Mouse (Mus musculus) midbrain, embryonic 16.5 days (tissue): ENCODE measurements around the gene Slc35c2. TPM values are rescaled to one million over a fixed set of nuclear protein-coding genes. Genes with fewer than 3 reads are reported as not detected.

Source experiments
- ATAC-seq: fragments of 200-750 bp; cut with Nextera tagmentation; 2 replicates; pipeline ENCODE4 v1.8.0; 2017; ENCODE audit warnings: moderate TSS enrichment
- H3K27ac ChIP-seq: fragments of 300-500 bp; sonication (generic); 2 replicates; pipeline ENCODE4 v1.5.1; 2014; ENCODE audit warnings: mild to moderate bottlenecking, low read length, mixed read lengths
- H3K27me3 ChIP-seq: fragments of 300-500 bp; sonication (generic); 2 replicates; pipeline ENCODE4 v1.6.1; 2014; ENCODE audit warnings: low read depth, low read length, mixed read lengths; ENCODE audit not compliant: control insufficient read depth, insufficient read depth
- H3K36me3 ChIP-seq: fragments of 300-500 bp; sonication (generic); 2 replicates; pipeline ENCODE4 v1.6.1; 2014; ENCODE audit warnings: mild to moderate bottlenecking, low read length, moderate library complexity, mixed read lengths; ENCODE audit not compliant: control insufficient read depth, insufficient read depth
- H3K4me1 ChIP-seq: fragments of 300-500 bp; sonication (generic); 2 replicates; pipeline ENCODE4 v1.6.1; 2014; ENCODE audit warnings: mild to moderate bottlenecking, low read length, mixed read lengths; ENCODE audit not compliant: control insufficient read depth, insufficient read depth
- H3K4me2 ChIP-seq: fragments of 300-500 bp; sonication (generic); 2 replicates; pipeline ENCODE4 v1.6.1; 2014; ENCODE audit warnings: mild to moderate bottlenecking, low read length, mixed read lengths
- H3K4me3 ChIP-seq: fragments of 300-500 bp; sonication (generic); 2 replicates; pipeline ENCODE4 v1.5.1; 2014; ENCODE audit warnings: low read depth, mild to moderate bottlenecking, low read length, moderate library complexity, mixed read lengths
- H3K9ac ChIP-seq: fragments of 300-500 bp; sonication (generic); 2 replicates; pipeline ENCODE4 v1.6.1; 2014; ENCODE audit warnings: low read depth, low read length, mixed read lengths
- H3K9me3 ChIP-seq: fragments of 300-500 bp; sonication (generic); replicated peaks from 2 replicates; pipeline ENCODE4 v1.6.1; 2014; ENCODE audit warnings: mild to moderate bottlenecking, low read length, mixed read lengths; ENCODE audit not compliant: control insufficient read depth, poor library complexity, severe bottlenecking
- WGBS: fragments of 180-500 bp; shearing (Covaris S2); extraction: QIAGEN DNeasy Blood & Tissue Kit; methylation state at CpG from one replicate; pipeline ENCODE4 v1.1.7; 2014; 5-methylcytosine and 5-hydroxymethylcytosine counted together
- polyA plus RNA-seq: library from polyadenylated mRNA; unstranded; fragments of >200 nt; fragmentation: Nextera tagmentation; extraction: Ambion mirVana; gene quantifications from 2 replicates; pipeline ENCODE4 v1.2.1, GENCODE M21; 2015

The Slc35c2 gene
- polyA plus RNA-seq, 1 experiment from 2014 or later: 68.0 TPM

- Histone ChIP-seq H3K9me3 (no peaks in the 10 kb centered on the region), H3K4me1 (peaks cover 50% of the 10 kb centered on the region), H3K9ac (no peak overlapping the region), H3K36me3 (no peaks in the 10 kb centered on the region), H3K27me3 (no peaks in the 10 kb centered on the region), H3K27ac (no peak overlapping the region), H3K4me2 (peak overlapping the region; percentile 72; the same call in 1 of the 2 replicates), H3K4me3 (no peak overlapping the region)
- ATAC-seq: no peak
- 41% methylated on average over 5 of the region's 5 CpGs for WGBS
These were observed 36.3 kb upstream of the Slc35c2 start for GRCm38 (mm10) chr2:165323928-165324327.

GRCm38 (mm10) chr2:165323484-165323883, 35.8 kb upstream of the Slc35c2 start:
- 61% methylated on average over 5 of the region's 5 CpGs for WGBS
- Histone ChIP-seq H3K4me1 (peaks cover 53% of the 10 kb centered on the region), H3K27me3 (no peaks in the 10 kb centered on the region), H3K27ac (no peak overlapping the region), H3K36me3 (no peaks in the 10 kb centered on the region), H3K9me3 (no peaks in the 10 kb centered on the region), H3K9ac (no peak overlapping the region), H3K4me2 (0 out of 2 replicates have a peak overlapping the region, but pooled peaks have one; percentile 72), H3K4me3 (no peak overlapping the region)
- ATAC-seq: no peak

- Histone ChIP-seq H3K27me3 (no peaks in the 10 kb centered on the region), H3K4me3 (no peak overlapping the region), H3K9ac (no peak overlapping the region), H3K36me3 (no peaks in the 10 kb centered on the region), H3K9me3 (no peaks in the 10 kb centered on the region), H3K4me2 (no peak overlapping the region), H3K4me1 (peaks cover 57% of the 10 kb centered on the region), H3K27ac (0 out of 2 replicates have a peak overlapping the region, but pooled peaks have one; percentile 73)
- WGBS: 91% methylated on average over 22 of the region's 22 CpGs
- ATAC-seq: no peak
These were observed 34.5 kb upstream of the Slc35c2 start for GRCm38 (mm10) chr2:165321981-165322735.

- no peak overlapping the region for H3K9ac ChIP-seq
These were observed 33.8 kb upstream of the Slc35c2 start for GRCm38 (mm10) chr2:165321381-165321888.

GRCm38 (mm10) chr2:165320531-165321150, 33.0 kb upstream of the Slc35c2 start:
- Histone ChIP-seq H3K4me3 (no peak overlapping the region), H3K27ac (peak overlapping the region; percentile 73), H3K9ac (peak overlapping the region; percentile 0; the same call in 1 of the 2 replicates), H3K9me3 (no peaks in the 10 kb centered on the region), H3K36me3 (no peaks in the 10 kb centered on the region), H3K4me1 (peaks cover 66% of the 10 kb centered on the region), H3K4me2 (no peak overlapping the region), H3K27me3 (no peaks in the 10 kb centered on the region)
- ATAC-seq: no peak
- 65% methylated on average over 12 of the region's 12 CpGs for WGBS

More at GRCm38 (mm10) chr2:165321381-165321888, 33.8 kb upstream of the Slc35c2 start:
- WGBS: 50% methylated on average over 8 of the region's 8 CpGs
- no peaks in the 10 kb centered on the region for H3K36me3 ChIP-seq
- H3K9me3 ChIP-seq: no peaks in the 10 kb centered on the region
- H3K4me1 ChIP-seq: peaks cover 61% of the 10 kb centered on the region
- H3K4me3 ChIP-seq: no peak overlapping the region
- no peak for ATAC-seq
- 0 out of 2 replicates have a peak overlapping the region, but pooled peaks have one; percentile 19 for H3K4me2 ChIP-seq
- H3K27ac ChIP-seq: peak overlapping the region; percentile 73
- H3K27me3 ChIP-seq: no peaks in the 10 kb centered on the region

- WGBS: 85% methylated on average over 4 of the region's 4 CpGs
These were observed 31.8 kb upstream of the Slc35c2 start for GRCm38 (mm10) chr2:165319503-165319902.

GRCm38 (mm10) chr2:165318941-165319340, 31.3 kb upstream of the Slc35c2 start:
- H3K9me3 ChIP-seq: no peaks in the 10 kb centered on the region
- H3K4me1 ChIP-seq: peaks cover 49% of the 10 kb centered on the region
- H3K4me2 ChIP-seq: no peak overlapping the region
- no peak overlapping the region for H3K4me3 ChIP-seq
- ATAC-seq: no peak
- H3K27ac ChIP-seq: no peak overlapping the region
- no peaks in the 10 kb centered on the region for H3K27me3 ChIP-seq
- WGBS: 84% methylated on average over 7 of the region's 7 CpGs
- H3K36me3 ChIP-seq: peaks cover 14% of the 10 kb centered on the region
- no peak overlapping the region for H3K9ac ChIP-seq

More at GRCm38 (mm10) chr2:165319503-165319902, 31.8 kb upstream of the Slc35c2 start:
- Histone ChIP-seq H3K36me3 (peaks cover 10% of the 10 kb centered on the region), H3K9ac (no peak overlapping the region), H3K4me3 (no peak overlapping the region), H3K4me1 (peaks cover 55% of the 10 kb centered on the region), H3K27ac (no peak overlapping the region), H3K27me3 (no peaks in the 10 kb centered on the region), H3K9me3 (no peaks in the 10 kb centered on the region), H3K4me2 (no peak overlapping the region)
- no peak for ATAC-seq

- no peaks in the 10 kb centered on the region; the same call in 1 of the 2 replicates for H3K27me3 ChIP-seq
- H3K4me1 ChIP-seq: peaks cover 44% of the 10 kb centered on the region
- ATAC-seq: no peak
- peak overlapping the region; percentile 54 for H3K9ac ChIP-seq
- H3K4me2 ChIP-seq: peak overlapping the region; percentile 43
- H3K36me3 ChIP-seq: peaks cover 23% of the 10 kb centered on the region
- no peaks in the 10 kb centered on the region for H3K9me3 ChIP-seq
- peak overlapping the region; percentile 95 for H3K27ac ChIP-seq
- WGBS: 33% methylated on average over 16 of the region's 16 CpGs
- no peak overlapping the region for H3K4me3 ChIP-seq
These were observed 30.1 kb upstream of the Slc35c2 start for GRCm38 (mm10) chr2:165317621-165318263.
